Mouse (Mus musculus) heart, postnatal 0 days (tissue): ENCODE data around the gene Nrxn1.

Source experiments
- CTCF ChIP-seq: IDR thresholded peaks from 2 replicates; pipeline ENCODE4 v1.5.1; 2016; ENCODE audit warnings: antibody characterized with exemption, control low read depth, low read depth
- EP300 ChIP-seq: IDR thresholded peaks from 2 replicates; pipeline ENCODE4 v1.6.1; 2016; ENCODE audit warnings: antibody characterized with exemption, low read depth

- TF ChIP-seq CTCF (no peak), EP300 (no peak)
Measured at GRCm38 (mm10) chr17:90631371-90631770, 461.5 kb downstream of the Nrxn1 start.
